Mouse (Mus musculus) brown adipose tissue, adult 24 weeks (tissue): ENCODE data around the gene Rnf7. TPM values are rescaled to one million over a fixed set of nuclear protein-coding genes. Genes with fewer than 3 reads are reported as not detected.

ENCODE experiments used
- H3K27ac ChIP-seq: fragments of 200-500 bp; replicated peaks from 2 replicates; pipeline ENCODE4 v1.5.1; 2012; ENCODE audit warnings: low read depth, mild to moderate bottlenecking, low read length
- H3K4me1 ChIP-seq: fragments of 200-500 bp; 2 replicates; pipeline ENCODE4 v1.6.1; 2012; ENCODE audit warnings: low read length, mixed read lengths; ENCODE audit not compliant: control insufficient read depth, insufficient read depth, insufficient read length
- H3K4me3 ChIP-seq: fragments of 200-500 bp; 2 replicates; pipeline ENCODE4 v1.5.1; 2012; ENCODE audit warnings: low read depth, mild to moderate bottlenecking, low read length, moderate library complexity; ENCODE audit not compliant: insufficient read depth
- polyA plus RNA-seq: library from polyadenylated mRNA; stranded (reverse); fragments of >200 nt; gene quantifications from 2 replicates; pipeline ENCODE4 v1.2.4, GENCODE M21; 2012; ENCODE audit not compliant: missing spikeins, insufficient read depth, insufficient read length

The Rnf7 gene
- polyA plus RNA-seq, 1 experiment: 193 TPM

DNA sequence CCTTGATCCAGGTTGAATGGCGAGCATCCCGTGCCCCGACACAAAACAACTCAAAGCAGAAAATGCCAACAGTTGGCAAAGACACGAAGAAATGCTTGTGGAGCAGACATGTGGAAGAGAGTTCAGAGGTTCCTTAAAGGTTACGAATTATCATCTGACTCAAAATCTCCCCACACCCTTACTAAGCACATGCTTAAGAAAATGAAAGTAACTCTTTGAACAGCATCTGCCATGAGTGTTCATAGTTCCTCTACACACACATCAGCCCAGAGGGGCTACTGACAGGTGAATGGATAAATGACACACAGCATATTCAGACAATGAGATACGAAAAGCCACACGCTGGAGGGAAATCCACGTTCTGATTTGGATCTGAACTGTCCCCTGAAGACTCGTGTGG is 29.0 kb downstream of the Rnf7 start:
- Histone ChIP-seq H3K27ac (no peak overlapping the region), H3K4me1 (0 out of 2 replicates have a peak, but pooled peaks cover 3% of the 10 kb centered on the region), H3K4me3 (no peak overlapping the region)

DNA sequence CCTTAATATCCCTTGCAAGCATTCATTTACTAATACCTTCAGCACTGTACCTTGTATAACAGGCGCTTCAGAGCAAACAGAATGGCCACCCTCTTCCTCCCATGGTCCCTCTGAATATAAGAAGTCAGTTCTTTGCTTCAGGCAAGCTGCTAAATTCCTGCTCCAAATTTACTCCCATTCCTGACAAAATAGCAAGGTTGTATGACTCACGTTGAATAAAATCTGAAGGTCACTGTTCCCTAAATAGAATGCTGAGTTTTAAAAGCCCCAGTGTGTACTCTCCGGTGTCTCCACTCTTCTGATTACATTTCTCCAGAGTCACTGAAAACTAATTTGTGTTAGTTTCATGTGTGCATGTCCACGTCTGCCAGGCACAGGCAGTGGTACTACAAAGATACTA is 33.1 kb downstream of the Rnf7 start:
- H3K4me3 ChIP-seq: no peak overlapping the region
- H3K4me1 ChIP-seq: 0 out of 2 replicates have a peak, but pooled peaks cover 3% of the 10 kb centered on the region
- H3K27ac ChIP-seq: peak overlapping the region; percentile 67; the same call in 1 of the 2 replicates

DNA sequence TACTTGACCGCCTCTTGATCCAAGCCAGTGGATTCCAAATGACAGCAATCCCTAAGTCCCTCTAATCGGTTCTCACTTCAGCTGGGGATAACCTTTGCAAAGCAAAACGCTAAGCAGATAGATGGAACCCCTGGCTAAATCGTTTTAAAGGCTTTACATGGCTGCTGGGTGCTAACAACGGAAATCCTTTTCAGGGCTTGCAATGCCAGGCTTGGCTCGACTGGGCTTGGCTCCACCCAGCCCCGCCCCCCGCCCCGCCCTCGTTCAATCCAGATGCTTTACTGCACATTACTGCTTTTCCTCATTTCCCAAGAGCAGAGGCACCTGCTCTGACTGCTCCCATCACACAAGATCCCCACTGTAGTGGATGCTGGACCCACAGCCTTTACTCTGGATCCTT is 36.4 kb downstream of the Rnf7 start:
- Histone ChIP-seq H3K27ac (no peak overlapping the region), H3K4me3 (no peak overlapping the region), H3K4me1 (peaks cover 9% of the 10 kb centered on the region)

DNA sequence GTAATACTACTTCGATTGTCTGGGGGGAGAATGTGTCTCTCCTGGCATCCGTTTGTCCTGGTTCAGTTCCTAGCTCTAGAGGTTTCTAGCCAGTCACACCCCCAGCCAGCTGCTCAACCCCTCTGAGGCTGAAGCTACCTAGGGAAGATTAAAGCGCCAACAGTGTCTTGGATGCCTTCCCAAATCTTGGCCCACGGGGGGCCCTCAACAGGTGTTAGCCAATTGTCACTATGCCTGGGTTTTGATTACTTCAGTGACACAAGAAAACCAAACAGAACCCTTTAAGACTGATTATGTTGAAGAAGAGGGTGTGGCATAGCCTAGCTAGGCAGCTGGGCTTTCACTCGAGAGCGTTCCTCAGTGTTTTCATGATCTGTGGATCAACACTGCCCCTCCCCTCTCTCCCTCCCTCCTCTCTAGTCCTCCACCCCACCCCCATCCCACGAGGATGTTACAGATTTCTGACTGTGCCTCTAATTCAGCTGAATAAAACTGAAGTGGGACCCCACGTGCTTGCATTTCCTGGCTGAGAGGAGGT is 40.1 kb downstream of the Rnf7 start:
- Histone ChIP-seq H3K4me3 (peak overlapping the region; percentile 56), H3K27ac (peak overlapping the region; percentile 89), H3K4me1 (peaks cover 14% of the 10 kb centered on the region)

DNA sequence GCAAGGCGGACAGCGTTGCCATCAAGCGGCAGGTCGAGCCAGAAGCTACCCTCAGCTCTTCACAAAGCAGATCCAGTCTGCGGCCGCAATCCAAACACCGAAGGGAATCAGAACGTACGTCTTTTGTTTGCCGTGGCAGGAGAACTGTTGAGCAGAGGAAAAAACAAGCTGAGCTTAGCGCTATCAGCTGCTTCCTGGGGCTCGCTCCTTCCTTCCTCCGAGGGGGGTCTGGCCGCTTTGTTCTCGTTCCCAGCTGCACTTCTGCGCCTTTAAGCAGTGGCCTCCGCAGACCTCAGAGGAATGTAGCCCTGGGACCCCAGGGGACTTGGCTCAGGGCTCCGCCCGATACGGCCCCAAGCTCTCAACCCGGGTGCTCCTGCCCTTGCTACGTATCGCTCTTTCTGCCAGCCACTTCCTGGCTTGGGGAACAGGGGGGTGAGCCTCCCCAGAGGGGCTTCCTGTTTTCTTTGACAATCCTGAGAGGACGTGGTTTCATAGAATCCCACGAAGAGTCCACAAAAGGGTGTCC is 40.6 kb downstream of the Rnf7 start:
- Histone ChIP-seq H3K27ac (peak overlapping the region; percentile 89), H3K4me3 (peak overlapping the region; percentile 56), H3K4me1 (peaks cover 14% of the 10 kb centered on the region)

DNA sequence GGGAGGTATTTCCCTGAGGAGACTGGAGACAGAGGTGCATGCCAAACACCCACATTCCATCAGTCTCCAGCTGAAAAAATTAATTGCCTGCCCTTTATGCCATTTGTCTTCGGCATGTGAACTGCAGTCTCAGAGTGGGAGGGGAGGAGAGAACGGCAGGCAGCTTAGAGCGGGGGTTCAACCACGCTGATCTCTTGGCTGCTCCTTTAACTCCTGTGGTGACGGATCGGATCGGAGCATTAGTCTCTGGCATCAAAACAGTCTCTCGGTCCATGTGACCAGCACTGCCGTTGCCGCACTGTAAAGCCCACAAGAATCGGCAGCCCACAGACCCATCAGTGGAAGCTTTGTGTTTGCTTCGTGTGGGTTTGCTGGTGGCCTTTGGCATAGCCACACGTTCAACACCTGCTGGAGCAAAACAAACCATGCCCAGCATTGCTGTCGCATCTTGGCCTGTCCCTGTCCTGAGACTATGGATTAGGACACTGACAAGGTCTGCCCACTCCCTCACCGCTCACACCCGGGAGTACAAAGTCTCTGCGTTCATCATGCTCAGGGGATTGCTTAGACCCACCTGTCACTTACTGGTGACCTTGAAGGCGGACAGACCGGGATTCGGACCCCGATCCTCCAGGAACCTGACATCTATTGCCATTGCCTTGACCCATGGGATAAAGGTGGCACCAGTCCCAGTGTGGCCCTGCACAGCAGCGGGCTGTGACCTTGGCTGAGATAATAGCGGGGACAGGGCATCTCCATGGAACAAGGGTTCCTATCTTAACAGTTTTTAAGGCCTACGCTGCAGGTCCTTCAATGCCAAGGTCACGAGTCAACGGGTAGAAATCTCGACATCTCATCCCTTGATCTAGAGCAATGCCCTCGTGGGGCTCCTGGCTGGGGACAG is 41.3 kb downstream of the Rnf7 start:
- H3K4me1 ChIP-seq: peaks cover 14% of the 10 kb centered on the region
- peak overlapping the region; percentile 89 for H3K27ac ChIP-seq
- H3K4me3 ChIP-seq: peak overlapping the region; percentile 56

DNA sequence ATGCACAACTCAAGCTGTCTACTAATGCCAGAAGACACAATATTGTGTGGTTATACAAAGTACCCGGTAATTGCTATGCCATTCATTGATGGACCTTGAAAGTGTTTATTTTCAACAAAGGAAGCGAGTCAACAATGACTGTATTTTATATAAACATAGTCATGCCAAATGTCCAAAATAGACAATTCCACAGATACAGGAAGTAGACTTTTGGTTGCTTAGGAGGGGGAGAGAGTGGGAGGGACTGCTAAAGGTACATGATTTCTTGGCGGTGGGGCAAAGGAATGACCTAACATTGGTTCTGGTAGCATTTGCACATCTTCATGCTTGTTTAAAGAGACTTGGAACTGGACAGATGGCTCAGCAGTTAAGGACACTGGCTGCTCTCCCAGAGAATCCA is 45.9 kb downstream of the Rnf7 start:
- H3K4me1 ChIP-seq: peaks cover 15% of the 10 kb centered on the region
- H3K27ac ChIP-seq: no peak overlapping the region
- H3K4me3 ChIP-seq: no peak overlapping the region

DNA sequence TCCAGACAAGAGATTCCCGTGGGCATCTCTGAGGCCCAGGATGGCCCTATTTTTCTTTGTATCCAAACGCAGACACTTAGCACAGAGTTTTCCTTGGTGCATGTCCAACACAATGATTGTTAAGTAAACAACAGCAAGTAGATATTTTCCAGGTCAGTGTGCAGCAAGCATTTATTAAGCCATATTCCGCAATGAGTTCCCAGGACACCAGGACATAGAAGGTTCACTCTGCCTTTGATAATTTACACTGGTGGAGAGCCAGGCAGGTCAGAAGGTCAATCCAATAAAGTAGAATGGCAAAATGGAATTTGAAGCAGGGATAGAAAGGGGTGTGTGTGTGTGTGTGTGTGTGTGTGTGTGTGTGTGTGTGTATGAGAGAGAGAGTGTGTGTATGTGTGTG is 47.4 kb downstream of the Rnf7 start:
- no peak overlapping the region for H3K27ac ChIP-seq
- no peak overlapping the region for H3K4me3 ChIP-seq
- peaks cover 5% of the 10 kb centered on the region; the same call in 1 of the 2 replicates for H3K4me1 ChIP-seq

DNA sequence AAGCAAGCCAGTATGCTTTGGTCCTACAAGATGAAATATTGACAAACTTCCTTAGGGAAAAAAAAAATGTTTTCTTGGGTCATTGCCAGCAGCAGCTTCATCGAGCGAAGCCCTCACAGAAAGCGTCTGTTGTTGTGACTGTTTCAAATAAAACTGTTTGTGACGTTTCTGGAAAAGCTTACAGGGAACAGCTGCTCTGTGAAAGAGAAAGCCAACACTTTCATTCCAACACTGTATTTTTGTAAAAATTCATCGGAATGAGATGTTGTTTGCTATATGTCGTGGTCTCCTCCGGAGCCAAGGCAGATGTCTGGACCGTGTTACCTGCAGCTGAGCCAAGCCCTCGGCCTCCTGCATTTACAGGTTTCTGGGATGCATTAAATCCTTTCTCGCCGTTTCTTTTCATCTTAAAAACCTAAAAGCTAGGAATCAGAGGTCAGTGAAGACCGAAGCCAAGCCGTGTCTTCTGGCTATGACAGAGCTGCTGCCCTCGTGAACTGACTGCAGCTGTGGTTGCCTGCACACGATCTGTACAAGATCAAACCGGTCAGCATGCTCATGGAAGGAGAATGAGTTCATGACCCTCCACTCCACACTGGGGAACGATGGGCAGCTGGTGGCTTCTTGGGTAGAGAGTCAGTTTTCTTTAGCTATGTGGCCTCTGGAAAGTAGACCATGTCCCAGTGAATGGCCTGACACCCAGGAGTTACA is 50.0 kb downstream of the Rnf7 start:
- H3K27ac ChIP-seq: no peak overlapping the region
- H3K4me1 ChIP-seq: peaks cover 5% of the 10 kb centered on the region; the same call in 1 of the 2 replicates
- H3K4me3 ChIP-seq: 0 out of 2 replicates have a peak overlapping the region, but pooled peaks have one; percentile 10

DNA sequence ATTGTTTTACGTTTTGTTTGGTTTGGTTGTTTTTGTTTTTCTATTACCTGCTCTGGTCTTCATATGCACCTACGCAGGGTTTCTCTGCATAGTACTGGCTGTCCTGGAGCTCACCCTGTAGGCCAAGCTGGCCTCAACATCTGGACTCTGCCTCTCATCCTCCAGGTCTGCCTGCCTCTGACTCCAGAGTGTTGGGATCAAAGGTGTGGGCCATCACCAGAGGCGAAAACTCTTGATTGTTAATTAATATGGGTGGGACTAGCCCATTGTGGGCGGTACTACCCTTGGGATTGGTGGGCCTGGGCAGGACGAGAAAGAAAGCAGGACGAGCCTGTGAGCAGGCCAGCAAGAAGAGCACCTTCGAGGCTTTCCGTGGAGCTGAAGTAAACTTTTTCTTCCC is 54.4 kb downstream of the Rnf7 start:
- no peak overlapping the region for H3K4me3 ChIP-seq
- H3K27ac ChIP-seq: no peak overlapping the region
- peaks cover 9% of the 10 kb centered on the region for H3K4me1 ChIP-seq

Other genes with a start within 250 kb of the Rnf7 start
- 158 and 181 TPM in 2 replicates for gene Atp1b3, start 114.2 kb downstream of the Rnf7 start, polyA plus RNA-seq
- gene Gm28729, start 46.6 kb upstream of the Rnf7 start, polyA plus RNA-seq: not detected in 2 replicates
- 2.6 and 5.7 TPM in 2 replicates for gene Rasa2, start 152.9 kb upstream of the Rnf7 start, polyA plus RNA-seq